Mouse (Mus musculus) forebrain, embryonic 14.5 days (tissue): ENCODE measurements around the gene Rpl5. TPM values are rescaled to one million over a fixed set of nuclear protein-coding genes. Genes with fewer than 3 reads are reported as not detected.
A peak's percentile ranks its signal among the peaks of the same experiment; 100 is the strongest.

ENCODE experiments used
- ATAC-seq: fragments of 200-750 bp; cut with Nextera tagmentation; 2 replicates; pipeline ENCODE4 v1.8.0; 2017; ENCODE audit warnings: mild to moderate bottlenecking, moderate library complexity
- DNase-seq: peaks from one replicate; pipeline ENCODE4 v3.0.0-alpha.2; 2015; ENCODE audit warnings: low spot score
- H3K27ac ChIP-seq: fragments of 300-500 bp; sonication (generic); 2 replicates; pipeline ENCODE4 v1.5.1; 2014; ENCODE audit warnings: low read depth, mild to moderate bottlenecking, control low read depth, low read length, moderate library complexity
- H3K27me3 ChIP-seq: fragments of 300-500 bp; sonication (generic); replicated peaks from 2 replicates; pipeline ENCODE4 v1.6.1; 2014; ENCODE audit warnings: low read length, control low read depth, mixed read lengths; ENCODE audit not compliant: control insufficient read depth, insufficient read depth
- H3K36me3 ChIP-seq: fragments of 300-500 bp; sonication (generic); 2 replicates; pipeline ENCODE4 v1.6.1; 2014; ENCODE audit warnings: low read length, control low read depth; ENCODE audit not compliant: control insufficient read depth, insufficient read depth
- H3K4me1 ChIP-seq: fragments of 300-500 bp; sonication (generic); 2 replicates; pipeline ENCODE4 v1.6.1; 2014; ENCODE audit warnings: antibody characterized with exemption, low read length, control low read depth; ENCODE audit not compliant: control insufficient read depth, insufficient read depth
- H3K4me2 ChIP-seq: fragments of 300-500 bp; sonication (generic); 2 replicates; pipeline ENCODE4 v1.6.1; 2014; ENCODE audit warnings: mild to moderate bottlenecking, control low read depth, low read length
- H3K4me3 ChIP-seq: fragments of 300-500 bp; sonication (generic); 2 replicates; pipeline ENCODE4 v1.5.1; 2014; ENCODE audit warnings: low read depth, low read length, control low read depth
- H3K9ac ChIP-seq: fragments of 300-500 bp; sonication (generic); 2 replicates; pipeline ENCODE4 v1.6.1; 2014; ENCODE audit warnings: mild to moderate bottlenecking, low read length, control low read depth, moderate library complexity
- H3K9me3 ChIP-seq: fragments of 300-500 bp; sonication (generic); replicated peaks from 2 replicates; pipeline ENCODE4 v1.6.1; 2016; ENCODE audit warnings: low read length, control low read depth, mixed read lengths; ENCODE audit not compliant: control insufficient read depth
- WGBS: fragments of 180-500 bp; shearing (Covaris S2); extraction: QIAGEN DNeasy Blood & Tissue Kit; methylation state at CpG from one replicate; pipeline ENCODE4 v1.1.7; 2014; 5-methylcytosine and 5-hydroxymethylcytosine counted together
- polyA plus RNA-seq: library from polyadenylated mRNA; unstranded; fragments of >200 nt; fragmentation: Nextera tagmentation; extraction: Ambion mirVana; gene quantifications from 2 replicates; pipeline ENCODE4 v1.2.1, GENCODE M21; 2014

Gene Rpl5
- polyA plus RNA-seq, 1 experiment from 2014 or later: 63.5 TPM

DNA sequence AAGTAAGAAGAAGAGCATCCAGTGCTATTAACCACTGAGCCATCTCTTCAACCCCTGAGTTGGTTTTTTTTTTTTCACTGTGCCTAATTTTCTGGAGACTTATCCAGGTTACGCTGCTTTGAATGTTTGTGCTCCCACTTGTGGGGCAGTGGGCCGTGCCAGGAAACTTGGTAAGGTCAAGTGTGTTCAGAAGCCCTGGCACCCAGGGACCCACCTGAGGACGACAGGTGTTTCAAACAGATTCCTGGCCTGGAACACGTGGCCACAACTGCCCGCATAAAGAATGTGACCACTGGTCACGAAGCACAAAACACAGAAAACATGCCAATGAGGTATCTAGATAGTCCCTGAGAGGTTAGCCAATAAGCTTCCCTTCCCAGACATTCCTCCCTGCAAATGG, 43.2 kb downstream of the Rpl5 start:
- Histone ChIP-seq H3K9me3 (no peaks in the 10 kb centered on the region), H3K27me3 (no peaks in the 10 kb centered on the region), H3K4me1 (no peaks in the 10 kb centered on the region), H3K4me2 (no peak overlapping the region), H3K27ac (no peak overlapping the region), H3K36me3 (no peaks in the 10 kb centered on the region), H3K4me3 (no peak overlapping the region), H3K9ac (no peak overlapping the region)
- ATAC-seq (no peak), DNase-seq (no peak)
- 91% methylated on average over 6 of the region's 6 CpGs for WGBS

DNA sequence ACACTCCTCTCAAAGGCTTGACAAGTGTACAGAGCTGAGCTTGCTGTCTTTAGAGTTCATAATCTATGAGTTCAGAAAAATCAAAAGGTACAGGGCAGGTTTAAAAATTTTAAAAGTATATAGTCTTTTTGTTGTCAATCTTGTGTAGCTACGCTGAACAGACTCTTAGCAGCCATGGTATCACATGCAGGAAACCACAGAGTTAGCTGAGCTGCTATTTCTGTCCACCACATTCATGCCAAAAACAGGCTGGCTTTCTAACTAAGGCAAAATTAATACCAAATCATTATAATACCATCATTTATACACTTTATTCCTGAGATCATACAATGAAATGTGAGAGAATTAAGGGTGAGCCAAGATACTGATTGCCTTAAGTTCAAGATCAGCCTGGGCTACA, 46.2 kb downstream of the Rpl5 start:
- Histone ChIP-seq H3K4me2 (no peak overlapping the region), H3K9me3 (no peaks in the 10 kb centered on the region), H3K27me3 (no peaks in the 10 kb centered on the region), H3K9ac (no peak overlapping the region), H3K4me3 (no peak overlapping the region), H3K4me1 (no peaks in the 10 kb centered on the region), H3K36me3 (no peaks in the 10 kb centered on the region), H3K27ac (no peak overlapping the region)
- 97% methylated on average over 1 of the region's 1 CpGs for WGBS
- no peak for ATAC-seq
- no peak for DNase-seq

DNA sequence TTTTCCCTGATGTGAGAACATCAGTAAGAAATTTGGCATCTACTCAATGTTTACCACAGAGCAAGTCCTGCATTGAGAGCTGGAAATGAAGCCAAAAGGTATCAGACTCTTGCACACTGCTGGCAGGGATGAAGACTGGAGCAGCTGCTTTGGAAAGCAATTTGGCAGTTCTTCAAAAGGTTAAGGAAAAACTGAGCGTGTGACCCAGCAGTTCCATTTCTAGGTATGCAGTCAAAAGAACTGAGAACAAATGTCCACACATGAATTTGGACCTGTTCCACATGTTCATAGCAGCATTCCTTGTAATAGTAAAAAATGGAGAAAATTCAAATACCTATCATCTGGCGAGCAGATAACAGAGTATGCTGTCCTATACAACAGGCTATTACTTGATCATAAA, 47.2 kb downstream of the Rpl5 start:
- Histone ChIP-seq H3K4me2 (no peak overlapping the region), H3K36me3 (no peaks in the 10 kb centered on the region), H3K9ac (no peak overlapping the region), H3K27me3 (no peaks in the 10 kb centered on the region), H3K27ac (no peak overlapping the region), H3K4me3 (no peak overlapping the region), H3K9me3 (no peaks in the 10 kb centered on the region), H3K4me1 (no peaks in the 10 kb centered on the region)
- WGBS: 59% methylated on average over 2 of the region's 2 CpGs
- peak; percentile 70 for DNase-seq
- ATAC-seq: no peak

DNA sequence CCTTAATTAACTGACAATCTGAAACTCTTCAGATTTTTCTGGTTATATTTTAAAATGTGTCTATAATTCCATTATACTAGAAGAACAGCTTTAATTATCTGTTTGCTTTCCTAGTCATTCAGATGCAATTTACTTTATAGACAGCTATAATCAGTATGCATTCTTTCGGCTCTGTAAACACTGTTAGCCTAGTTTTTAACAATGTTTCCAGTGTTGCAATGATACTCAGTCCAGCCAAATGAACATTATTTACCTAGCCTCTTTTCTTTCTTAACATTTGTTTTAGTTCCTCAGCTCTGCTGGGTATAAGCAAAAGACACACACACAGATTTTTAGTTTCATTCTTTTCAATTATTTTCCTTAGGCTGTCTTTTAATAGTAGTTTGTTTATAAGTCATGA, 48.6 kb downstream of the Rpl5 start:
- ATAC-seq (no peak), DNase-seq (no peak)
- no peaks in the 10 kb centered on the region for H3K4me1 ChIP-seq
- no peak overlapping the region for H3K4me3 ChIP-seq
- H3K27ac ChIP-seq: no peak overlapping the region
- H3K9ac ChIP-seq: no peak overlapping the region
- WGBS: 66% methylated on average over 1 of the region's 1 CpGs
- H3K36me3 ChIP-seq: no peaks in the 10 kb centered on the region
- no peak overlapping the region for H3K4me2 ChIP-seq
- no peaks in the 10 kb centered on the region for H3K9me3 ChIP-seq
- H3K27me3 ChIP-seq: no peaks in the 10 kb centered on the region

DNA sequence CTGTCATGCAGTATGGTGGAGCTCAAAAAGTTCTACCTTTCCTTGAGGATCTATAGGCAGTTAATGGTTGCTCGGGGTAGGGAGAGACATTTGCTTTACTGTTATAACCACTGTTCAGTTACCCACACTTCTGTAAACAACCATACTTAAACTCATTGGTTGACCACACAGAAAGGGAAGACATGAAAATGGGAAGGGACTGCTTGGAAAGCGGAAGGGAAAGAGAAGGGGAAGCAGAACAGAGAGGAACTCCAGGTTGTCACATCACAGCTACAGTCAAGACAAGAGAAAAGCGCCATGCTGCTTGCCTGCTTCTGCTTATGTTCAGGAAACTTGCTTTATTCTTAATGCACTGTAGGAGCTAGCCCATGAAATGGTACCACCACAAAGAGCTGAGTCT, 49.3 kb downstream of the Rpl5 start:
- Histone ChIP-seq H3K27me3 (no peaks in the 10 kb centered on the region), H3K4me3 (no peak overlapping the region), H3K27ac (no peak overlapping the region), H3K9ac (no peak overlapping the region), H3K4me2 (no peak overlapping the region), H3K9me3 (no peaks in the 10 kb centered on the region), H3K36me3 (no peaks in the 10 kb centered on the region), H3K4me1 (no peaks in the 10 kb centered on the region)
- DNase-seq (no peak), ATAC-seq (no peak)
- WGBS: 96% methylated on average over 3 of the region's 3 CpGs

DNA sequence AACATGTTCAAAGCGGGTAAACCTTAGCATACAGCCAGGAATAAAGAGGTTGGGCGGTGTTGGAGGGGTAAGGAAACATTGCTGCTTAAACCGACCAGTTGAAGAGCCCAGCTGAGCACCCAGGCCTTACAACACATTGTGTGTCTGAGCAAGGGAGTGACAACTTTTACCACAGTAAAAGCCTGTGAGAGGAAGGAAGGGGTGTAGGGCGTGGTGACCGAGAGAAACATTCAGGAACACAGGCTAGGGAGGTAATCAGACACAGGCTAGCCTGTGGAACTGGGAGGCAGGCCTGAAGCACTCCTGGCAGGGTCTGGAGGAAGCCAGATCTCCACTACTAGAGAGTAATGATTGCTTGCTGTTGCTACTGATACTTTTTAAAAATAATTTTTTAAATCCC, 50.3 kb downstream of the Rpl5 start:
- 78% methylated on average over 5 of the region's 5 CpGs for WGBS
- no peaks in the 10 kb centered on the region for H3K4me1 ChIP-seq
- no peak for ATAC-seq

More for the DNA sequence above, 50.3 kb downstream of the Rpl5 start:
- no peak overlapping the region for H3K4me3 ChIP-seq
- no peak overlapping the region for H3K9ac ChIP-seq
- no peaks in the 10 kb centered on the region for H3K9me3 ChIP-seq
- no peak overlapping the region for H3K4me2 ChIP-seq
- H3K27ac ChIP-seq: no peak overlapping the region
- H3K27me3 ChIP-seq: no peaks in the 10 kb centered on the region
- H3K36me3 ChIP-seq: no peaks in the 10 kb centered on the region
- no peak for DNase-seq

Other genes with a start within 250 kb of the Rpl5 start
- gene Gfi1, start 174.5 kb upstream of the Rpl5 start, polyA plus RNA-seq: not detected in 2 replicates
- gene Ube2d2b, start 70.4 kb upstream of the Rpl5 start, polyA plus RNA-seq: 0.13 TPM in 1 of 2 replicates, not detected in the other
- gene Evi5, start 25.4 kb upstream of the Rpl5 start, polyA plus RNA-seq: 38.8 and 46.2 TPM in 2 replicates
- gene Fam69a, start 86.6 kb downstream of the Rpl5 start, polyA plus RNA-seq: 34.1 and 34.2 TPM in 2 replicates
- 128 and 139 TPM in 2 replicates for gene Mtf2, start 165.2 kb downstream of the Rpl5 start, polyA plus RNA-seq
- gene Tmed5, start 232.1 kb downstream of the Rpl5 start, polyA plus RNA-seq: 17.2 and 18.1 TPM in 2 replicates
- 4.6 and 7.4 TPM in 2 replicates for gene Ccdc18, start 232.4 kb downstream of the Rpl5 start, polyA plus RNA-seq